Mouse (Mus musculus) C2C12 (cell line): ENCODE results near the gene Ypel2. TPM values are rescaled to one million over a fixed set of nuclear protein-coding genes. Genes with fewer than 3 reads are reported as not detected.

ENCODE experiments used
- H3K27me3 ChIP-seq: one replicate; pipeline ENCODE4 v1.6.1; 2011; ENCODE audit not compliant: control insufficient read depth, insufficient read depth, insufficient read length
- H3K36me3 ChIP-seq: one replicate; pipeline ENCODE4 v1.6.1; 2011; ENCODE audit not compliant: control insufficient read depth, insufficient read depth
- H3K4me3 ChIP-seq: one replicate; pipeline ENCODE4 v1.5.1; 2011; ENCODE audit warnings: mild to moderate bottlenecking, control low read depth; ENCODE audit not compliant: poor library complexity, insufficient read depth, severe bottlenecking
- H3K79me2 ChIP-seq: one replicate; pipeline ENCODE4 v1.6.1; 2011; ENCODE audit not compliant: control insufficient read depth, insufficient read depth
- H3K79me3 ChIP-seq: one replicate; pipeline ENCODE4 v1.6.1; 2011; ENCODE audit warnings: low read depth, control low read depth
- H3ac ChIP-seq: one replicate; pipeline ENCODE3; 2011; ENCODE audit warnings: low read depth; ENCODE audit not compliant: control insufficient read depth, insufficient read length
- CEBPB ChIP-seq: IDR thresholded peaks from one replicate; pipeline ENCODE4 v1.6.1; 2011; ENCODE audit warnings: low read depth, mild to moderate bottlenecking, control low read depth, moderate library complexity
- CTCF ChIP-seq: IDR thresholded peaks from one replicate; pipeline ENCODE4 v1.5.1; 2011; ENCODE audit not compliant: control insufficient read depth, insufficient read depth, insufficient read length
- FOSL1 ChIP-seq: IDR thresholded peaks from one replicate; pipeline ENCODE4 v1.8.0; 2011; ENCODE audit warnings: mild to moderate bottlenecking, low read length; ENCODE audit not compliant: poor library complexity, insufficient read depth, severe bottlenecking
- MAX ChIP-seq: IDR thresholded peaks from one replicate; pipeline ENCODE4 v1.6.1; 2011; ENCODE audit warnings: mild to moderate bottlenecking, control low read depth
- MYOD1 ChIP-seq: IDR thresholded peaks from one replicate; pipeline ENCODE4 v1.6.1; 2011; ENCODE audit warnings: low read depth; ENCODE audit not compliant: control insufficient read depth, insufficient read length
- MYOG ChIP-seq: IDR thresholded peaks from one replicate; pipeline ENCODE4 v1.6.1; 2011; ENCODE audit not compliant: control insufficient read depth, insufficient read length; ENCODE audit errors: extremely low read depth
- USF1 ChIP-seq: IDR thresholded peaks from one replicate; pipeline ENCODE4 v1.6.1; 2011; ENCODE audit warnings: low read depth, mild to moderate bottlenecking, control low read depth, moderate library complexity
- polyA plus RNA-seq: library from polyadenylated mRNA; unstranded; fragments of >200 nt; fragmentation: generic; extraction: Trizol; gene quantifications from one replicate; pipeline ENCODE4 v1.2.1, GENCODE M21; 2012; ENCODE audit warnings: missing spikeins

The Ypel2 gene
- polyA plus RNA-seq, 1 experiment = 0.14 TPM

DNA sequence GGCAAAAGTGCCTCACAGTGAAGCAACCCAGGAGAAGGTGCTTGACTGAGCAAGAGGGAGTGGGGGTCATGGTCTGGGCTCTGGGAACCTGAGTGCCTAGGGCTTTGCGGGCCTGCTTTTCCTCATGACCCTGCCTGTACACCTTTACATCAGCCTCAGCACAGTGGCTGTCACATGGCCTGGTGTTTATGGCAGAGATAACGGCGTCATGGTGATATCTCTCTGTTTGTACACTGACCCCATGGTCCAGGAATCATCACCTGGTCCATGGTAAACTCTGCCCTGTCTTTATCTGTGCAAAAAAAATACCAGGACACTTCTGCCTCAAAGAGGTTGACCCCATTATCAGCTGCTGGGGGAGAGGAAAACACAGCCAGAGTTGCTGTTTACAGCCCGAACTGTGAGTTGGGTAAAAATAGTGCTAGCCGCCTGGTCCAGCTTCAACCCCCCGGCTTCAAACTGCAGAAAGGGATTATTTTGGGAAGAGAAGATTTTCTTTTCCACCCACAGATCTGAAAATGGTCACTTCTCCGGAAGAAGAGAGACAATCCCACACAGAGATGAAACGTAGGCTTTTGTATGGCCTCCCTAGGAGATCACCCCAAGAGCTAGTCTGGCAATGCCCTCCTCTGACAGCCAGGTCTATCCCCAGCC lies 76.8 kb downstream of the Ypel2 start:
- TF ChIP-seq FOSL1 (no peak), MYOG (no peak), CTCF (no peak), USF1 (no peak), CEBPB (no peak), MYOD1 (no peak), MAX (no peak)
- H3K79me2 ChIP-seq = no peaks in the 10 kb centered on the region
- H3K79me3 ChIP-seq = no peaks in the 10 kb centered on the region
- no peaks in the 10 kb centered on the region for H3K27me3 ChIP-seq
- no peaks in the 10 kb centered on the region for H3K36me3 ChIP-seq
- no peak overlapping the region for H3ac ChIP-seq
- no peak overlapping the region for H3K4me3 ChIP-seq

DNA sequence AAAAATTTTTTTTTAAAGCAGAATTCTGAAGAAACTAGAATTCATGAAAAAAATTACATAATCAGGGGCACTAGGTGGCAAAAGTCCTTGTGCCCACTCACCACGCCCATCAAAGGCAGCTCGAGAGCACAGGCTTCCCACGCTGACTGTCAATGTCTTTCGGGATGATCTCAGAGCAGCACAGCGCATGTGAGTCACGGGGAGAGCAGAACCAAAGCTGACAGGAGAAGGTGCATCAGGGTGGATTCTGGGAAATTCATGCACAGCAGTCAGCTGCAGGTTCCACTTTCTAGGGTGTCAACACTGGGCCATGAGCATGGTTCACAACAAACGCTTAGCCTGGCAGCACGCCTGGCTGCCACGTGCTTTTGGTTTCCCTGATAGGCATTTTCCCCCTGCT lies 79.2 kb downstream of the Ypel2 start:
- Histone ChIP-seq H3ac (no peak overlapping the region), H3K27me3 (no peaks in the 10 kb centered on the region)

DNA sequence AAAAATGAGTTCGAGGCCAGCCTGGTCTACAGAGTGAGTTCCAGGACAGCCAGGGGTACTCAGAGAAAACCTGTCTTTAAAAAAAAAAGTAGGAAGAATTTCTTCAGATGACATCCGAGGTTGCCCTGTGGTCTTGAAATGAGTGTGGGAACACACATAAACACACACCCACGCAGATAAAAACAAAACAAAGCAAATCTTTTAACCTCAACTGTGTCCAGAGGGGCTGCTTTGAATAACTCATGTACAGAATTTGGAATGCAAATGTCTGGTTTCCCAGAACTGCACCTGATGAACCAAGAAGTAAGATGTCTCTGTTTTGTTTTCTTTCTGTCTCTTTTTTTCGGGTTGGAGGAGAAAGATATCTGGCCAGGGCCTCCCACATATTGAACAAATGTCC lies 83.3 kb downstream of the Ypel2 start:
- Histone ChIP-seq H3ac (no peak overlapping the region), H3K79me2 (no peaks in the 10 kb centered on the region), H3K27me3 (no peaks in the 10 kb centered on the region), H3K36me3 (no peaks in the 10 kb centered on the region), H3K4me3 (no peak overlapping the region), H3K79me3 (no peaks in the 10 kb centered on the region)
- TF ChIP-seq MYOD1 (no peak), USF1 (no peak), CEBPB (no peak), CTCF (no peak)

More for the DNA sequence above, 79.2 kb downstream of the Ypel2 start:
- no peaks in the 10 kb centered on the region for H3K36me3 ChIP-seq
- H3K4me3 ChIP-seq = no peak overlapping the region
- no peaks in the 10 kb centered on the region for H3K79me3 ChIP-seq
- H3K79me2 ChIP-seq = no peaks in the 10 kb centered on the region
- TF ChIP-seq CTCF (no peak), USF1 (no peak), MYOD1 (no peak), CEBPB (no peak), MYOG (no peak), MAX (no peak), FOSL1 (no peak)

DNA sequence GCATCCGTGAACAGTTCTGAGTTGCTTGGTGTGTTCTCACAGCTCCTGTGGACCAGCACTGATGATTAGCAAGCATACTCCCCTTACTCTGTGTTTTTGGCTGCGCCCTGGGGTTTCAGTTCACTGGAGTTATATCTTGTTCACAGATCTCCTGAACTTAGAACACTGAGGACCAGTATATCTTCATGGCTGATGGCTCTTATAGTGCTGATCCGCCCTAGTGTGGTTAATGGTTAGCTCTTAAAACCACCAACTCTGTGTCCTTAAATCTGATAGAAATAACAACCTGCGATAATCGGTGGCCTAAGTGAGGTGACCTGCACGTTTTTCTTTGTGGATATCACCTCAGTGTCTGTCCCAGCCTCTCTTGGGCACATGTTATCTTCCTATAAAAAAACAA lies 84.5 kb downstream of the Ypel2 start:
- TF ChIP-seq MYOD1 (no peak), FOSL1 (no peak)
- H3K79me2 ChIP-seq = no peaks in the 10 kb centered on the region
- no peaks in the 10 kb centered on the region for H3K27me3 ChIP-seq
- H3K79me3 ChIP-seq = no peaks in the 10 kb centered on the region
- H3K36me3 ChIP-seq = no peaks in the 10 kb centered on the region
- no peak overlapping the region for H3K4me3 ChIP-seq
- H3ac ChIP-seq = no peak overlapping the region

DNA sequence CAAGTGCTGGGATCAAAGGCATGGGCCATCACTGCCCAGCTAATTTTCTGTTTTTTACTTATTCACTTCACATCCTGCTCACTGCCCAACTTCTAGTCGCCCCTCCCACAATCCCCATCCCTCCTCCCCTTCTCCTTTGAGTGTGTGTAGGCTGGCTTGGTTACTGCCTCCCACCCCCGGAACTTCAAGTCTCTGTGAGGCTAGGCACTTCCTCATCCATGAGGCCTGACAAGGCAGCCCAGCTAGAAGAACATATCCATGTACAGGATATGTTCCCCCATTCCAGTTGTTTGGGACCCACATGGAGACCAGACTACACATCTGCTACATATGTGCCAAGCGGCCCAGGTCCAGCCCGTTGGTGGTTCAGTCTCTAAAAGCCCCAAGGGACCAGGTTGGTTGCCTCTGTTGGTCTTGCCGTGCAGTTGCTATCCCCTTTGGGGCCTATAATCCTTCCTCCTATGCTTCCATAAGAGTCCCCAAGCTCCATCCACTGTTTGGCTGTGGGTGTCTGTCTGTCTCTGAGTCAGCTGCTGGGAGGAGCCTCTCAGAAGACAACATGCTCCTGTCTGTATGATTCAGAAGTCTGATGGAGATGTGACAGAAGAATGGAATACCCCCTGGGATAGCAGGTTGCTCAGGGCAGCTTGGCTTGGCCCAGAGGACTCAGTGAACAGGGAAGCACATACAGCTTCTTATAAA lies 85.5 kb downstream of the Ypel2 start:
- no peak overlapping the region for H3K4me3 ChIP-seq
- H3ac ChIP-seq = no peak overlapping the region
- H3K27me3 ChIP-seq = no peaks in the 10 kb centered on the region
- H3K36me3 ChIP-seq = no peaks in the 10 kb centered on the region
- no peaks in the 10 kb centered on the region for H3K79me3 ChIP-seq
- TF ChIP-seq USF1 = no peak
- no peak for TF ChIP-seq MAX
- TF ChIP-seq CEBPB = no peak
- no peak for TF ChIP-seq MYOG
- TF ChIP-seq FOSL1 = no peak
- no peak for TF ChIP-seq CTCF
- TF ChIP-seq MYOD1 = no peak
- no peaks in the 10 kb centered on the region for H3K79me2 ChIP-seq
